Mouse (Mus musculus) midbrain, embryonic 13.5 days (tissue): ENCODE data around the gene Gimd1. TPM values are rescaled to one million over a fixed set of nuclear protein-coding genes. Genes with fewer than 3 reads are reported as not detected.
A peak's percentile ranks its signal among the peaks of the same experiment; 100 is the strongest.

Experiments used
- ATAC-seq: fragments of 200-750 bp; cut with Nextera tagmentation; 2 replicates; pipeline ENCODE4 v1.8.0; 2017; ENCODE audit warnings: mild to moderate bottlenecking, moderate TSS enrichment, moderate library complexity
- H3K27ac ChIP-seq: fragments of 300-500 bp; sonication (generic); 2 replicates; pipeline ENCODE4 v1.5.1; 2015; ENCODE audit warnings: inconsistent platforms, mild to moderate bottlenecking, moderate library complexity
- H3K27me3 ChIP-seq: fragments of 300-500 bp; sonication (generic); 2 replicates; pipeline ENCODE4 v1.6.1; 2015; ENCODE audit warnings: mild to moderate bottlenecking, inconsistent platforms
- H3K36me3 ChIP-seq: fragments of 300-500 bp; sonication (generic); 2 replicates; pipeline ENCODE4 v1.6.1; 2015; ENCODE audit warnings: mild to moderate bottlenecking, inconsistent platforms
- H3K4me1 ChIP-seq: fragments of 300-500 bp; sonication (generic); replicated peaks from 2 replicates; pipeline ENCODE4 v1.6.1; 2015; ENCODE audit warnings: inconsistent platforms
- H3K4me2 ChIP-seq: fragments of 300-500 bp; sonication (generic); replicated peaks from 2 replicates; pipeline ENCODE4 v1.6.1; 2015; ENCODE audit warnings: moderate library complexity, mild to moderate bottlenecking, inconsistent platforms
- H3K4me3 ChIP-seq: fragments of 300-500 bp; sonication (generic); replicated peaks from 2 replicates; pipeline ENCODE4 v1.5.1; 2015; ENCODE audit warnings: mild to moderate bottlenecking, inconsistent platforms
- H3K9ac ChIP-seq: fragments of 300-500 bp; sonication (generic); replicated peaks from 2 replicates; pipeline ENCODE4 v1.6.1; 2015; ENCODE audit warnings: mild to moderate bottlenecking, inconsistent platforms
- H3K9me3 ChIP-seq: fragments of 300-500 bp; sonication (generic); 2 replicates; pipeline ENCODE4 v1.6.1; 2016; ENCODE audit warnings: mild to moderate bottlenecking, inconsistent platforms
- WGBS: fragments of 180-500 bp; shearing (Covaris S2); methylation state at CpG from one replicate; pipeline ENCODE4 v1.1.7; 2015; 5-methylcytosine and 5-hydroxymethylcytosine counted together
- polyA plus RNA-seq: library from polyadenylated mRNA; unstranded; fragments of >200 nt; fragmentation: Nextera tagmentation; extraction: Ambion mirVana; gene quantifications from 2 replicates; pipeline ENCODE4 v1.2.1, GENCODE M21; 2015

Gene Gimd1
- not detected in 2 replicates for polyA plus RNA-seq

DNA sequence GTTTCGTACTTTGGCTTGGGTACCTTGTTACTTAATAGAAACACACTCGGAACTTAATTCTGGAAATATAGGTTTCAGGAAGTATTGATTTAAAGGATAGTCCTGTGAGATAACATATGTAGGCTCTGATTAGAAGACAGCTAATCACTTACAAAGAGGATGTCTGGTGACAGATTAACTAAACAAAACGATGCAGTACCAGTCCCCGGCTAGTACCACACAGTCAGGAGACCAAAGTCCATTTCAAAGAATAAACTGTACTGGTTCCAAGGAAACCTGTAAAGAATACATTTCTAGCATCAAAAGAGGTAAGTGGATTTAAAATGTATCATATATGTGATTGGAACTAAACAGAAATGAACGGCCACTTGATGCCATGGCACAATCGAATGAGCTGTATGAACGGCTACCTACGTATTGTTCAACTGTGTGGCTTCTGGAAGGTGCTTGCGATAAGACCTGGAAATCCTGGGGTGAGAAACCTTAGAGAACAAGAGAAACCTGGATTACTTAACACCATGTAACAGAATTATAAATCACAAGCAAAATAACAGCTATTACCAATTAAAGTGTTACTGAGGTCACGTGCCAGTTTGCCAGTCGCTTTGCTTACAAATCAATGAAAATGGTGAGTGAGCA is at the start of gene Gimd1:
TSS of gene Gimd1 (plus strand) at position 220 of the 639 bp plus-strand sequence.
- Histone ChIP-seq H3K4me3 (no peak within 1 kb of the TSS), H3K4me1 (no peaks in the 10 kb centered on the region), H3K9me3 (no peaks in the 10 kb centered on the region), H3K4me2 (no peak within 1 kb of the TSS), H3K36me3 (no peaks in the 10 kb centered on the region), H3K9ac (no peak within 1 kb of the TSS), H3K27ac (no peak within 1 kb of the TSS), H3K27me3 (no peaks in the 10 kb centered on the region)
- ATAC-seq: no peak
- 92% methylated on average over 11 of the region's 11 CpGs for whole genome bisulfite sequencing

DNA sequence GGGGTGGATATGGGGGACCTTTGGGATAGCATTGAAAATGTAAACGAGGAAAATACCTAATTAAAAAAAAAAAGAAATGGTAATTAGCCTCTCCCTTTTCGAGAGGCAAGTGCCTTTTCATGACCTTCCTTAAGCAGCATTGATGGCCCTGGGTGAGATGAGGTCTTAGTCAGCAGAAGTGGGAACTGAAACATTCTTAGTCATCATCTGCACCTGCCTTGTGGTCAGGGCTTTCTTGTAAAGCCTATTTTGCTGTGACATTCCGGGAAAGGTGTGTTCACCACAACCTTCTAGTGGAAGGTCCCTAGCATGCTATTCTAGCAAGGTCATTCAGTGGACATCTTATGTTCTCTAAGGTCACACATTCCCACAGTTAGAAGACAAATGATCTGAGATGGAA is 48.4 kb upstream of the Gimd1 start:
- Histone ChIP-seq H3K36me3 (no peaks in the 10 kb centered on the region), H3K9ac (no peak overlapping the region), H3K9me3 (no peaks in the 10 kb centered on the region), H3K4me3 (no peak overlapping the region), H3K27ac (no peak overlapping the region), H3K4me1 (no peaks in the 10 kb centered on the region), H3K4me2 (no peak overlapping the region), H3K27me3 (no peaks in the 10 kb centered on the region)
- no peak for ATAC-seq
- 72% methylated on average over 3 of the region's 3 CpGs for WGBS

GRCm38 (mm10) chr3:132582339-132582738 is 47.3 kb upstream of the Gimd1 start:
- Histone ChIP-seq H3K4me2 (no peak overlapping the region), H3K9me3 (no peaks in the 10 kb centered on the region), H3K4me1 (no peaks in the 10 kb centered on the region), H3K27ac (no peak overlapping the region), H3K9ac (no peak overlapping the region), H3K4me3 (no peak overlapping the region), H3K36me3 (no peaks in the 10 kb centered on the region), H3K27me3 (no peaks in the 10 kb centered on the region)
- 0 out of 2 replicates have a peak, but pooled peaks have one; percentile 55 for ATAC-seq
- WGBS: 59% methylated on average over 4 of the region's 4 CpGs

- no peak overlapping the region for H3K4me3 ChIP-seq
- no peaks in the 10 kb centered on the region for H3K9me3 ChIP-seq
- H3K4me2 ChIP-seq: no peak overlapping the region
- H3K9ac ChIP-seq: no peak overlapping the region
- WGBS: 79% methylated on average over 8 of the region's 8 CpGs
- ATAC-seq: no peak
- H3K27me3 ChIP-seq: no peaks in the 10 kb centered on the region
- no peaks in the 10 kb centered on the region for H3K36me3 ChIP-seq
- no peak overlapping the region for H3K27ac ChIP-seq
- H3K4me1 ChIP-seq: no peaks in the 10 kb centered on the region
These were observed 44.3 kb upstream of the Gimd1 start for GRCm38 (mm10) chr3:132585122-132585972.

DNA sequence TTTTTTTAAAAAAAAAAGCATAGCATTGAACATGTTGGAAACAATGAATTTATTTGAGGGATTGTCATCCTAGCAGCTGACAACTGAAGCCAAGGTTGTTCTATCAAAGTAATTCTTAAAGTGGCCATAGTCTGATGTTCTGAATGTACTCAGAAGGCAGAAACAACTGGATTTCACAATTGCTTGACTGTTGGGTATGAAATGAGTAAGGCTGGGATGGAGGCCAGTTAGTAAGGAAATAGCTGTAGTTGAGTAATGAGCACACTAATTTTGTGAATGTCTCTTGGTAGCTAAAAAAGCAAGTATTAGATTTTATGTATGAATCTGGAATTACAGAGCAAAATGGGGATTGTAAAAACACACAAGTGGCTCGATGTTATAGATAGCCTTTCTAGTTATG is 41.5 kb upstream of the Gimd1 start:
- no peak overlapping the region for H3K4me3 ChIP-seq
- H3K4me1 ChIP-seq: no peaks in the 10 kb centered on the region
- WGBS: 91% methylated on average over 1 of the region's 1 CpGs
- no peak overlapping the region for H3K27ac ChIP-seq
- no peaks in the 10 kb centered on the region for H3K27me3 ChIP-seq
- H3K4me2 ChIP-seq: no peak overlapping the region
- ATAC-seq: no peak
- H3K9ac ChIP-seq: no peak overlapping the region
- no peaks in the 10 kb centered on the region for H3K36me3 ChIP-seq
- no peaks in the 10 kb centered on the region for H3K9me3 ChIP-seq

- no peaks in the 10 kb centered on the region for H3K27me3 ChIP-seq
- H3K9ac ChIP-seq: no peak overlapping the region
- no peak for ATAC-seq
- H3K4me1 ChIP-seq: no peaks in the 10 kb centered on the region
- H3K36me3 ChIP-seq: no peaks in the 10 kb centered on the region
- no peak overlapping the region for H3K4me3 ChIP-seq
- H3K9me3 ChIP-seq: no peaks in the 10 kb centered on the region
- H3K27ac ChIP-seq: no peak overlapping the region
- 85% methylated on average over 3 of the region's 3 CpGs for WGBS
- H3K4me2 ChIP-seq: no peak overlapping the region
These were observed 39.6 kb upstream of the Gimd1 start for GRCm38 (mm10) chr3:132590010-132590409.

GRCm38 (mm10) chr3:132590604-132591003 is 39.0 kb upstream of the Gimd1 start:
- no peak overlapping the region for H3K4me2 ChIP-seq
- H3K4me3 ChIP-seq: no peak overlapping the region
- no peak overlapping the region for H3K27ac ChIP-seq
- no peak for ATAC-seq
- no peaks in the 10 kb centered on the region for H3K4me1 ChIP-seq
- no peaks in the 10 kb centered on the region for H3K27me3 ChIP-seq
- H3K9ac ChIP-seq: no peak overlapping the region
- no peaks in the 10 kb centered on the region for H3K36me3 ChIP-seq
- 71% methylated on average over 1 of the region's 1 CpGs for WGBS
- H3K9me3 ChIP-seq: no peaks in the 10 kb centered on the region

DNA sequence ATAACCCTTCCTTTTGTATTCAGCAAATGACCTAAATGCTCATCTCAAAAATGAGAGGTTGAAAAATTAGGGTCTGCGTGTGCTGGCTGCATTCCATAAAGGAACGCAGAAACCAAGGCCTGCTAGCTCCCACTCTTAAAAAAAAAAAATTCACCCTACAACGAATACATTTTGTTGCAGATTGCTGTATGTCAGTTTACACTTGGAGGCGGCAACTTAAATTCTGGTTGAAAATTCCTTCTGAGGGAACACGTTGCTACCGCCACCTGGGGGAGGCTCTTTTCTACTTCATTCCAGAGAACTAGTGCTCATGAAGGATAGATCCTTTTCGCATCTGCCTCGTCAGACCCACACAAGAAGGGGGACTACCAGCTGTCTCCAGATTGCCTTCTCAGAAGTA is 879 bp upstream of the Gimd1 start:
- Histone ChIP-seq H3K27ac (no peak overlapping the region), H3K27me3 (no peaks in the 10 kb centered on the region), H3K4me1 (no peaks in the 10 kb centered on the region), H3K4me2 (no peak overlapping the region), H3K4me3 (no peak overlapping the region), H3K36me3 (no peaks in the 10 kb centered on the region), H3K9ac (no peak overlapping the region), H3K9me3 (no peaks in the 10 kb centered on the region)
- ATAC-seq: no peak
- WGBS: 62% methylated on average over 8 of the region's 8 CpGs

DNA sequence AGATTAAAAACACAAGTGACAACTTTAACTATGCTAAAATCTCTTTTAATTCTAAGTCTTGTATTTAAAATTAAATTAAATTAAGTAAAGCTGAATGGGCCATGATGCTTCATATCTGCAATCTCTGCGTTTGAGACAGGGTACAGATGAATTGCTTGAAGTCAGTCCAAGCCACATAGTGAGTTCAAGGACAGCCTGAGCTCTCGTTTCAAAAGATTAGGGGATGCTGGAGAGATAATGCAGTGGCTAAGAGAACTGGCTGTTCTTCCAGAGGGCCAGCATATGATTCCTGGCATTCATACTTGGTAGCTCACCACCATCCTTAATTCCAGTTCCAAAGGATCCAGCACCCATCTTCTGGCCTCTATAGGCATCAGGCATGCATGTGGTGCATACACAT is 3.6 kb downstream of the Gimd1 start:
- Histone ChIP-seq H3K27ac (no peak overlapping the region), H3K4me3 (no peak overlapping the region), H3K27me3 (no peaks in the 10 kb centered on the region), H3K9me3 (no peaks in the 10 kb centered on the region), H3K36me3 (no peaks in the 10 kb centered on the region), H3K9ac (no peak overlapping the region), H3K4me1 (no peaks in the 10 kb centered on the region), H3K4me2 (no peak overlapping the region)
- WGBS: 63% methylated on average over 2 of the region's 2 CpGs
- ATAC-seq: no peak

DNA sequence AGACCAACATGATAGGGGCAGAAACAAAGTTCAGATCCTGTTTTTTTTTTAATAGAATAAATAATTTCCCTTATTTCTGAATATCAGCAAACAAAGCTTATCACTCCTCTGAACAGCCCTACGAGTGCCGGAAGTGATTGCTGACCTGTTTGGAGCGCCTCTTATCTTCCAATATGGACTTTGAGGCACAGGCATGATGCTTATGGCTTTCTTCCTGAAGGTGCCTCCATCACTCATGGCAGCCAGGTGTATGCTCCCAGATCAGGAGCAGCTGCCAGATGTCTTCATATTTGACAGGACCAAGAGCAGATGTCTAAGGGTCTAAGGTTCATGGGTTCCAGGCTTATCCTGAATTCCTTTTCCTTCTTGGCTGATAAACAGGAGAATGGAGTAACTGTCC is 7.5 kb downstream of the Gimd1 start:
- Histone ChIP-seq H3K9ac (no peak overlapping the region), H3K4me1 (no peaks in the 10 kb centered on the region), H3K27me3 (no peaks in the 10 kb centered on the region), H3K4me2 (no peak overlapping the region), H3K36me3 (no peaks in the 10 kb centered on the region), H3K27ac (no peak overlapping the region), H3K4me3 (no peak overlapping the region), H3K9me3 (no peaks in the 10 kb centered on the region)
- 94% methylated on average over 3 of the region's 3 CpGs for whole genome bisulfite sequencing
- no peak for ATAC-seq

- H3K4me1 ChIP-seq: no peaks in the 10 kb centered on the region
- no peak overlapping the region for H3K4me3 ChIP-seq
- no peak overlapping the region for H3K27ac ChIP-seq
- H3K27me3 ChIP-seq: no peaks in the 10 kb centered on the region
- ATAC-seq: no peak
- no peak overlapping the region for H3K4me2 ChIP-seq
- H3K36me3 ChIP-seq: no peaks in the 10 kb centered on the region
- WGBS: 84% methylated on average over 4 of the region's 4 CpGs
- H3K9me3 ChIP-seq: no peaks in the 10 kb centered on the region
- no peak overlapping the region for H3K9ac ChIP-seq
These were observed 14.5 kb downstream of the Gimd1 start for GRCm38 (mm10) chr3:132644071-132644470.

DNA sequence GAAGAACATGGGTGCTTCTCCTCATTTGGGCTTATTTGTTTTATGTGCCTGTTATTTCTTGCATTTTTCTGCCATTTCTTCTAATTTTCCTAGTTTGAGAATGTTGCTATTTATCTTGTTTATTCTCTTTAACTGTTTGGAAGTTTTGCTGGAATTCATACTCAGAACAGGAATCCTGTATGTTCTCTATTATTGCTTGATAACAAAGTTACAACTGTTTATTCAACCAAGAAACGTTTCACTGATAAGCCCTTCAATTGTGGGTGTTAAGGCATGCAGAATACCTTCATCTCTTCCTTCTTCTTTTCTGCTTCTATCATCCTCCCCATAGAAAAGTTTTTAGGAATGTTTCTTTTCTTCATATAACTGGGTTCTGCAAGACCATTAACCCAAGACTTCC is 17.2 kb downstream of the Gimd1 start:
- no peaks in the 10 kb centered on the region for H3K36me3 ChIP-seq
- no peak overlapping the region for H3K9ac ChIP-seq
- no peaks in the 10 kb centered on the region for H3K4me1 ChIP-seq
- no peaks in the 10 kb centered on the region for H3K9me3 ChIP-seq
- no peak for ATAC-seq
- H3K27me3 ChIP-seq: no peaks in the 10 kb centered on the region
- no peak overlapping the region for H3K4me3 ChIP-seq
- WGBS: 65% methylated on average over 1 of the region's 1 CpGs
- H3K27ac ChIP-seq: no peak overlapping the region
- H3K4me2 ChIP-seq: no peak overlapping the region
